Mouse (Mus musculus) forebrain, embryonic 13.5 days (tissue): ENCODE measurements around the gene Wdcp. TPM values are rescaled to one million over a fixed set of nuclear protein-coding genes. Genes with fewer than 3 reads are reported as not detected.
"Not testable (repeated sequence)": the region's sequence is repeated elsewhere in the genome, so short reads cannot be mapped to it uniquely, and the experiment has no call there.

ENCODE experiments used
- ATAC-seq: fragments of 200-750 bp; cut with Nextera tagmentation; 2 replicates; pipeline ENCODE4 v1.8.0; 2017
- H3K27ac ChIP-seq: fragments of 300-500 bp; sonication (generic); 2 replicates; pipeline ENCODE4 v1.5.1; 2015; ENCODE audit warnings: inconsistent platforms, mild to moderate bottlenecking, moderate library complexity
- H3K27me3 ChIP-seq: fragments of 300-500 bp; sonication (generic); 2 replicates; pipeline ENCODE4 v1.6.1; 2015; ENCODE audit warnings: mild to moderate bottlenecking, inconsistent platforms
- H3K36me3 ChIP-seq: fragments of 300-500 bp; sonication (generic); 2 replicates; pipeline ENCODE4 v1.6.1; 2015; ENCODE audit warnings: mild to moderate bottlenecking, inconsistent platforms; ENCODE audit not compliant: poor library complexity, severe bottlenecking
- H3K4me1 ChIP-seq: fragments of 300-500 bp; sonication (generic); 2 replicates; pipeline ENCODE4 v1.6.1; 2015; ENCODE audit warnings: inconsistent platforms
- H3K4me2 ChIP-seq: fragments of 300-500 bp; sonication (generic); 2 replicates; pipeline ENCODE4 v1.6.1; 2015; ENCODE audit warnings: inconsistent platforms, mild to moderate bottlenecking, moderate library complexity
- H3K4me3 ChIP-seq: fragments of 300-500 bp; sonication (generic); 2 replicates; pipeline ENCODE4 v1.5.1; 2015; ENCODE audit warnings: mild to moderate bottlenecking, inconsistent platforms
- H3K9ac ChIP-seq: fragments of 300-500 bp; sonication (generic); 2 replicates; pipeline ENCODE4 v1.6.1; 2015; ENCODE audit warnings: mild to moderate bottlenecking, inconsistent platforms
- H3K9me3 ChIP-seq: fragments of 300-500 bp; sonication (generic); replicated peaks from 2 replicates; pipeline ENCODE4 v1.6.1; 2016; ENCODE audit warnings: inconsistent platforms
- WGBS: fragments of 180-500 bp; shearing (Covaris S2); methylation state at CpG from one replicate; pipeline ENCODE4 v1.1.7; 2015; 5-methylcytosine and 5-hydroxymethylcytosine counted together
- polyA plus RNA-seq: library from polyadenylated mRNA; unstranded; fragments of >200 nt; fragmentation: Nextera tagmentation; extraction: Ambion mirVana; gene quantifications from 2 replicates; pipeline ENCODE4 v1.2.1, GENCODE M21; 2015

Gene Wdcp
- polyA plus RNA-seq, 1 experiment from 2014 or later: 21.5 TPM

DNA sequence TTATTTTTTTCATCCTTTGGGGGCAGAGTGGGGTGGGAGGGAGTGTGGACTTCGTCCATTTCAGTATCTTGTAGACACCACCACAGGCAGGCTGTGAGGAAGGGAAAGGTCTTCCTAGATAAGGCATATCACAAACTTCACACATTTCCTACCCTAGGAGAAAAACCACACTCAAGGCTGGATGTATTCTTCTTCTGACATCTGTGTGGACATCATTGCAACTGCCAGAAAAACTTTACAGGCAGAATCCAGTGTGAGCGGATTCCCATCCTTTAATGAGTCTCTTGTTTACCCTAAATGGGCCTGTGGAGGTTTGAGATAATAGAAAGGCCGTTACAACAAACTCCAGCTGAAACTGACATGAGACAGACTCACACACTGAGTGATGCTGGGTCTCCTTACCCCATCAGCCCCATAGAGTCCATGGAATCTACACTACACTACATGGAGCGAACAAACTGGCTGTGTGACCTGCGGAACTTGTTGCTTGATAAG is 29.9 kb downstream of the Wdcp start:
- no peak for ATAC-seq
- no peak overlapping the region for H3K27ac ChIP-seq
- H3K27me3 ChIP-seq: peaks cover 10% of the 10 kb centered on the region; the same call in 1 of the 2 replicates
- H3K36me3 ChIP-seq: no peaks in the 10 kb centered on the region
- H3K4me1 ChIP-seq: peaks cover 12% of the 10 kb centered on the region
- H3K9ac ChIP-seq: no peak overlapping the region
- no peak overlapping the region for H3K4me3 ChIP-seq
- WGBS: 78% methylated on average over 5 of the region's 5 CpGs
- H3K9me3 ChIP-seq: no peaks in the 10 kb centered on the region
- H3K4me2 ChIP-seq: no peak overlapping the region

DNA sequence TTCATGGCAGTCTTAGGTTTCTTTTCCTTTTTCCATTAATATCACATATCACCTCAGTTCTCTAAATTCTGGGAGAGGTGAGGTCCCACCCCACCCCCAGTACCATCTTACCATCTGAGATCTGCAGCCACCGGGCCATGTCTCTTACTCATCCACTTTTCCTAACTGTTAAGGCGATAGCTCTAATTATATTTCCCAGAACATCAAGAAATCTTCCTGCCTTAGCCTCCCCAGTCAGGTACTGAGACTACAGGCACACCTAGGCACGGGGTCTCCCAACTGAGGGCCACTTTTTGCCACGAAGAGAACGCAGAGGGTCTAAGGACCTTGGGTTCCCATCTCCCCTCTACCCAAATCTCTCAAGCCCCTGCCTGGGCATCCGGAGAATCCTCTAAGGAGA is 30.4 kb downstream of the Wdcp start:
- Histone ChIP-seq H3K36me3 (peaks cover 4% of the 10 kb centered on the region; the same call in 1 of the 2 replicates), H3K27ac (no peak overlapping the region), H3K4me1 (peaks cover 12% of the 10 kb centered on the region), H3K4me3 (peak overlapping the region; percentile 37; the same call in 1 of the 2 replicates), H3K9me3 (no peaks in the 10 kb centered on the region), H3K27me3 (peaks cover 10% of the 10 kb centered on the region; the same call in 1 of the 2 replicates), H3K4me2 (peak overlapping the region; percentile 72), H3K9ac (no peak overlapping the region; the same call in 1 of the 2 replicates)
- 78% methylated on average over 6 of the region's 6 CpGs for WGBS
- ATAC-seq: no peak; the same call in 1 of the 2 replicates

DNA sequence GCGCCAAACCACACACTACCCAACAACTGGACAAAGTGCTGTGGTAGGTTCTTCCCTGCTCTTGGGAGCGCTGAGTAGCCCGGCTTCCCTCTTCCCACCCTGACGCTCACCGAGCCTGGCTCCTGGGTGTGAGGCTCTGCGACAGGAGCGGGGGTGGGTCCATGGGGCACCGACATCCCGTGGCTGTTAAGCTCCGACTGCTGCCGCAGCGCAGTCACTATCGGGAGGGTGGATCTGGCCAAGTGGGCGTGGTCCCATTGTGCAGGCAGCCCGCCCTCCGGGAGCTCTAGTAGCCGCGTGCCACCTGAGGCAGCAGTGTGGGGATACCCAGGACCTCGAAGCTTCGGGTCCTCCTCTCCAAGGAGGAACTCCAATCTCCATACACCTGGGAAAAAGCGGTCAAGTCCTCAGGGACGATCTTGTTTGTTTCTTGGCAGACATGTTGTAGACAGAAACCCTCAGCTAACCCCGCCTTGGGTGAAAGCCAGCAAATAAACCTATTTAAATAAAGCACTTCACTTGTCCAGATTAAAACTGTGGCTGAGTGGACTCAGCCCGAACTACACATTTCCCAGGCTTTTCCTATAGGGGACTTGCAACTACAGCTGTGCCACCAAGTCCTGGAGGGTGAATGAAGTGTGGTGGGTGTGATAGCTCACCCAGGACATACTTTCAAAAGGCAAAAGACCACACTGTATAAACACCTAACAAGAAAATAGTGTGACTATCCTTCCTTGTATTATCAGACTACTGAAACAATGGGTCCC is 31.2 kb downstream of the Wdcp start, which contains the start of gene Mfsd2b:
Gene Mfsd2b (minus strand): TSS at position 199 of the 767 bp plus-strand sequence.
- Histone ChIP-seq H3K27ac (no peak within 1 kb of the TSS), H3K9me3 (no peaks in the 10 kb centered on the region), H3K27me3 (peaks cover 10% of the 10 kb centered on the region; the same call in 1 of the 2 replicates), H3K9ac (peak within 1 kb of the TSS; percentile 60), H3K4me1 (peaks cover 12% of the 10 kb centered on the region), H3K4me3 (peak within 1 kb of the TSS; percentile 37), H3K36me3 (peaks cover 11% of the 10 kb centered on the region), H3K4me2 (peak within 1 kb of the TSS; percentile 72)
- 4% methylated on average over 24 of the region's 24 CpGs for WGBS
- ATAC-seq: peak; percentile 86

DNA sequence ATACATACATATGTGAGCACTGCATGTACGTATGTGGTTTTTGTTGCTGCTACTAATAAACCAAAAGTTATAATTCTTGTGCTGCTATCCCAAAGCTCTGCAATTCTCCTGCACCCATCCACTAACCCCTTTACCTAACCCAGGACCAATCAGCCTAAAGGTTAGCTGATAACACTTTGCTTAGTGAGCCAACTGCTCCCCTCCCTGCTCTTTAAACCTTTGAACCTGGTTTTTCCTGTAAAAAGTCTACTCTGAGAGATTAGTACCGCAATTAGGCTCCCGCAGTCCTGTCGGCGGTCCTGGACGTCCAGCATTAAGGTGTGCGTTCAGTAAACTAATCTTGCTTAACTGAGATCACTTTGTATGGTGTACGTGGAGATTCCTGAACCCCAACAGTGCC is 32.5 kb downstream of the Wdcp start:
- Histone ChIP-seq H3K4me3 (no peak overlapping the region), H3K4me1 (peaks cover 12% of the 10 kb centered on the region), H3K27me3 (peaks cover 10% of the 10 kb centered on the region; the same call in 1 of the 2 replicates), H3K36me3 (peaks cover 15% of the 10 kb centered on the region), H3K4me2 (no peak overlapping the region), H3K27ac (no peak overlapping the region), H3K9ac (no peak overlapping the region), H3K9me3 (no peaks in the 10 kb centered on the region)
- no peak for ATAC-seq
- 77% methylated on average over 8 of the region's 8 CpGs for WGBS

DNA sequence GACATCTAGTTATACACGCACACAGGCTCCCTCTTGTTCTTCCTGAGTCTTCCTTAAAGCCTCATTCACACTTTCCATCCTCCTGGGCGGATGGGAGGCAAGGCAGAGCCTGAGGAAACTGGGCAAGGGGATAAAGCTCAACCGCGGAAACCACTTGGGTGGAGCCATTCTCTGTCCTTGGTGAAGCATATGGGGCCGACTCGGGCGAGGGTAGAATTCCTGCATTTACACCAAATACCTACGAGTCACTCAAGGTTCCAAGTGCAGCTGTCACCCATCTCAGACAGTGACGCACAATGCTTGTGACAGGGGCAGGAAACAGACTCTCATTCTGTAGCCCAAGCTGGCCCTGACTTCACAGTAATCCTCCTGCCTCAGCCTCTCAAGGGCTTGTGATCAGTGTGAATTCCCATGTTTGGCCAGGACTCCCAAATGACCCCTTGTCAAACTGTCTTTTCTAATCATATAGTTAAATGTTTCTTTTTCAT is 35.2 kb downstream of the Wdcp start:
- Histone ChIP-seq H3K27ac (no peak overlapping the region), H3K4me3 (no peak overlapping the region), H3K36me3 (peaks cover 24% of the 10 kb centered on the region), H3K27me3 (peaks cover 5% of the 10 kb centered on the region; the same call in 1 of the 2 replicates), H3K9me3 (no peaks in the 10 kb centered on the region), H3K4me2 (no peak overlapping the region), H3K4me1 (peaks cover 12% of the 10 kb centered on the region), H3K9ac (no peak overlapping the region)
- WGBS: 88% methylated on average over 9 of the region's 9 CpGs
- ATAC-seq: no peak

DNA sequence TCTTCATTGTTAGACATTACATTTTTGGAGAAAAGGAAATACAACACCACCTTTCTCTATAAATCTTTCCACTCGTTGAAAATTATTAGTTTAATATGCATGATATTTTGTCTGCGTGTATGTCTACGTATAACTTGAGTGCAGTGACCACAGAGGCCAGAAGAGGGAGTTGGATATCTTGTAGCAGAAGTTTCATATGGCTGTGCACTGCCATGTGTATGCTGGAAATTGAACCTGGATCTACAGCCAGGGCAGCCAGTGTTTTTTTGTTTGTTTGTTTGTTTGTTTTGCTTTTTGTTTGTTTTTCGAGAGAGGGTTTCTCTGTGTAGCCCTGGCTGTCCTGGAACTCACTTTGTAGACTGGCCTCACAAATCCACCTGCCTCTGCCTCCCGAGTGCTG is 35.9 kb downstream of the Wdcp start:
- peaks cover 24% of the 10 kb centered on the region for H3K36me3 ChIP-seq
- H3K4me2 ChIP-seq: no peak overlapping the region
- WGBS: 95% methylated on average over 5 of the region's 5 CpGs
- no peak overlapping the region for H3K4me3 ChIP-seq
- no peak for ATAC-seq
- peaks cover 7% of the 10 kb centered on the region for H3K4me1 ChIP-seq
- H3K27me3 ChIP-seq: no peaks in the 10 kb centered on the region
- no peak overlapping the region for H3K27ac ChIP-seq
- H3K9ac ChIP-seq: no peak overlapping the region
- H3K9me3 ChIP-seq: no peaks in the 10 kb centered on the region

DNA sequence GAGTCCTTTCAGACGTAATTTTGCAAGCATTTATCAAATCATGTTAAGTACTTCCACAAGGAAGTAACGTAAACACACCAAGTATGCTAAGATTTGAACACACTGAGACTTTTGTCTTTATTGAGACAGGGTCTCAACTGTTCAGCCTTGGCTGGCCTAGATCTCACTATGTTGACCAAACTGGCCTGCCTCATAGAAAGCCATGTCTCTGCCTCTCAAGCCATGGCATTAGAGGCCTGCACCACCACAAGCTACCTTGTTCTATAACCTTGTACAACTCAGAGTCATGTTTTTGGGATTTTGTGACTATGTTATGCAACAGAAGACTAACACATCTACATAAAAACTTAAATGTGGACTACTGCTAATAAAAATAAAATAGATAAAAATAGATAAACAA is 39.0 kb downstream of the Wdcp start:
- no peak overlapping the region for H3K4me2 ChIP-seq
- H3K36me3 ChIP-seq: peaks cover 30% of the 10 kb centered on the region
- H3K9ac ChIP-seq: no peak overlapping the region
- no peak overlapping the region for H3K4me3 ChIP-seq
- H3K27ac ChIP-seq: no peak overlapping the region
- no peaks in the 10 kb centered on the region for H3K9me3 ChIP-seq
- no peaks in the 10 kb centered on the region for H3K4me1 ChIP-seq
- 95% methylated on average over 2 of the region's 2 CpGs for WGBS
- ATAC-seq: no peak
- no peaks in the 10 kb centered on the region for H3K27me3 ChIP-seq

DNA sequence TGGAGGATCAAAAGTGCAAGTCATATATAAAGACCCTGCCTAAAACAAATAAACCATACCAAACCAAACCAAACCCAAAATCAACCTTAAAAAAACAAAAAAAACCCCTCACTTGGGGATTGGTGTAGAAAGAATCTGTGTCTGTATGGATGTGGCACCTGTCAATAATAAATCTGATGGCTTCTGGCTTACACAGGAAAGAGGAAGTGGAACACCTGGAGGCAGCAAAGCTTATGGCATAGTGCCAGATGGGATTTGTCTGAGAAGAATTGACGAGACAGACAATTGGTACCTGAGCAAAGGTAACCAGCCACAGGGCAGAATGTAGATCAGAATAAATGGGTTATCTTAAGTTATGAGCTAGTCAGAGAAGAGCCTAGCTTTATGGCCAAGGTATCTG is 42.0 kb downstream of the Wdcp start:
- 84% methylated on average over 1 of the region's 1 CpGs for WGBS
- Histone ChIP-seq H3K4me2 (no peak overlapping the region), H3K4me1 (no peaks in the 10 kb centered on the region), H3K27me3 (no peaks in the 10 kb centered on the region), H3K4me3 (no peak overlapping the region), H3K9me3 (no peaks in the 10 kb centered on the region), H3K9ac (no peak overlapping the region), H3K27ac (no peak overlapping the region), H3K36me3 (peaks cover 21% of the 10 kb centered on the region)
- ATAC-seq: no peak

DNA sequence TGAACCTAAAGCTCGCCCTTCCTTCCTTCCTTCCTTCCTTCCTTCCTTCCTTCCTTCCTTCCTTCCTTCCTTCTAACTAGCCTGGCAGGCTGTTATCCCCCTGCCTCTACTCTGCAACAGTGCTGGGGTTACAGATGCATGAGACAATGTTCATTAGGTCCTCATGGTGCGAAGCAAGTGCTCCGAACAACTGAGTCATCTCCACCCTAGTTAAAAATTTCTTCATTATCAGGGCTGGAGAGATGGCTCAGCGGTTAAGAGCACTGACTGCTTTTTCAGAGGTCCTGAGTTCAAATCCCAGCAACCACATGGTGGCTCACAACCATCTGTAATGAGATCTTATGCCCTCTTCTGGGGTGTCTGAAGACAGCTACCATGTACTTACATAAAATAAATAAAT is 43.5 kb downstream of the Wdcp start:
- not testable (repeated sequence) for ATAC-seq, H3K4me1 ChIP-seq, H3K9me3 ChIP-seq, H3K4me3 ChIP-seq, H3K27me3 ChIP-seq, H3K27ac ChIP-seq, H3K9ac ChIP-seq, H3K4me2 ChIP-seq
- peaks cover 30% of the 10 kb centered on the region for H3K36me3 ChIP-seq
- 99% methylated on average over 4 of the region's 4 CpGs for WGBS

DNA sequence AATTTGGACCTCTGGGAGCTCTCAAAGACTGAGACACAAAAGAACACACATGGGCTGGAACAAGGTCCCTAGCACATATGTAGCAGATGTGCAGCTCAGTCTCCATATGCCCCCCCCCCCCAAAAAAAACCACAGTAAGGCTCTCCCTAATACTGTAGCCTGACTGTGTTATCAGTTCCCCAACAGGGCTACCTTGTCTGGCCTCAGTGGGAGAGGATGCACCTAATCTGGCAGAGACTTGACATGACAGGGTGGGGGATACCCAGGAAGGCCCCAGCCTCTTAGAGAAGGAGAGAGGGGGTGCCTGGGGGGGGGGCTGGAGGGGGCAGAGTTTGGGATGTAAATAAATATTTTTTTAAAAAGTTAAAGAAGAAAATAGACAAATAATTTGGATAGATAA is 45.6 kb downstream of the Wdcp start:
- Histone ChIP-seq H3K4me1 (no peaks in the 10 kb centered on the region), H3K4me3 (no peak overlapping the region), H3K4me2 (no peak overlapping the region), H3K9me3 (no peaks in the 10 kb centered on the region), H3K27me3 (no peaks in the 10 kb centered on the region), H3K9ac (no peak overlapping the region), H3K27ac (no peak overlapping the region), H3K36me3 (peaks cover 34% of the 10 kb centered on the region)
- ATAC-seq: no peak

DNA sequence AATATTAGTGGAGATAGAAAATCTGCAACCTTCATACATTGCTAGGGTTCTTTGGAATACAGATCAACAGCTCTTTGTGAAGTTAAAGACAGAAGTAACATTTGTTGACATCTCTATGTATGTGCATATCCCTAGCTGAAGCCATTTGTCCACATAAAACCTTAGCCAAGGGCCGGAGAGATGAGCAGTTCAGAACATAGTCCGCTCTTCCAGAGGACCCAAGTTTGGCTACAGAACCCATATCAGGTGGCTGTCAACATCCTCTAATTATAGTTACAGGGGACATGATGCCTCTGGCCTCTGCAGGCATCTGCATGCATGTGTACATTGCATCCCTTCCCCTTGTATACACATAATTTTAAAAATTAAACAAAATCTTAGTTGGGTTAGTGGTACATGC is 46.1 kb downstream of the Wdcp start:
- H3K4me1 ChIP-seq: no peaks in the 10 kb centered on the region
- no peak overlapping the region for H3K27ac ChIP-seq
- no peak overlapping the region for H3K9ac ChIP-seq
- H3K27me3 ChIP-seq: no peaks in the 10 kb centered on the region
- 98% methylated on average over 2 of the region's 2 CpGs for WGBS
- no peak for ATAC-seq
- H3K9me3 ChIP-seq: no peaks in the 10 kb centered on the region
- no peak overlapping the region for H3K4me2 ChIP-seq
- no peak overlapping the region for H3K4me3 ChIP-seq
- H3K36me3 ChIP-seq: peaks cover 38% of the 10 kb centered on the region

DNA sequence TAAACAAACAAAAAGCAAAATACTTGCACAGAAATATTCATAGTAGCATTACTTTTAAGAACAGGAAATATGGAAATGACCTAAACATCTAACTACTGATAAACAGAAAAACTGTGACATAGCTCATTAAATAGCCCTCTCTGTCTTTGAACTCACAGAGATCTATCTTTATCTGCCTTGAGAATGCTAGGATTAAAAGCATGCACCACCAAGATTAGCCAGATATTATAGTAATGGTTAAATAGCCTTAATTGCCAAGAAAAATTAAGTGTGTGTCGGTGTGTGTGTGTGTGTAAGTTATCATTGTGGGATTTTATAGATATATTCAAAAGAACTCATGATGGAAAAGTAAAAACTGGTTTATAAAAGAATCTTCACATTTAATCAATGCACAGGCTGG is 46.8 kb downstream of the Wdcp start:
- Histone ChIP-seq H3K36me3 (peaks cover 33% of the 10 kb centered on the region), H3K4me1 (no peaks in the 10 kb centered on the region), H3K9me3 (no peaks in the 10 kb centered on the region), H3K27me3 (no peaks in the 10 kb centered on the region), H3K9ac (no peak overlapping the region), H3K27ac (no peak overlapping the region), H3K4me3 (no peak overlapping the region), H3K4me2 (no peak overlapping the region)
- WGBS: 91% methylated on average over 1 of the region's 1 CpGs
- no peak for ATAC-seq
